Mouse (Mus musculus) midbrain, embryonic 13.5 days (tissue): ENCODE results near the gene Gm21789. TPM values are rescaled to one million over a fixed set of nuclear protein-coding genes. Genes with fewer than 3 reads are reported as not detected.
"Not testable (repeated sequence)": the region's sequence is repeated elsewhere in the genome, so short reads cannot be mapped to it uniquely, and the experiment has no call there.

ENCODE experiments used
- ATAC-seq: fragments of 200-750 bp; cut with Nextera tagmentation; 2 replicates; pipeline ENCODE4 v1.8.0; 2017; ENCODE audit warnings: mild to moderate bottlenecking, moderate TSS enrichment, moderate library complexity
- H3K27ac ChIP-seq: fragments of 300-500 bp; sonication (generic); 2 replicates; pipeline ENCODE4 v1.5.1; 2015; ENCODE audit warnings: inconsistent platforms, mild to moderate bottlenecking, moderate library complexity
- H3K27me3 ChIP-seq: fragments of 300-500 bp; sonication (generic); 2 replicates; pipeline ENCODE4 v1.6.1; 2015; ENCODE audit warnings: mild to moderate bottlenecking, inconsistent platforms
- H3K36me3 ChIP-seq: fragments of 300-500 bp; sonication (generic); 2 replicates; pipeline ENCODE4 v1.6.1; 2015; ENCODE audit warnings: mild to moderate bottlenecking, inconsistent platforms
- H3K4me1 ChIP-seq: fragments of 300-500 bp; sonication (generic); replicated peaks from 2 replicates; pipeline ENCODE4 v1.6.1; 2015; ENCODE audit warnings: inconsistent platforms
- H3K4me2 ChIP-seq: fragments of 300-500 bp; sonication (generic); replicated peaks from 2 replicates; pipeline ENCODE4 v1.6.1; 2015; ENCODE audit warnings: moderate library complexity, mild to moderate bottlenecking, inconsistent platforms
- H3K4me3 ChIP-seq: fragments of 300-500 bp; sonication (generic); replicated peaks from 2 replicates; pipeline ENCODE4 v1.5.1; 2015; ENCODE audit warnings: mild to moderate bottlenecking, inconsistent platforms
- H3K9ac ChIP-seq: fragments of 300-500 bp; sonication (generic); replicated peaks from 2 replicates; pipeline ENCODE4 v1.6.1; 2015; ENCODE audit warnings: mild to moderate bottlenecking, inconsistent platforms
- H3K9me3 ChIP-seq: fragments of 300-500 bp; sonication (generic); 2 replicates; pipeline ENCODE4 v1.6.1; 2016; ENCODE audit warnings: mild to moderate bottlenecking, inconsistent platforms
- WGBS: fragments of 180-500 bp; shearing (Covaris S2); methylation state at CpG from one replicate; pipeline ENCODE4 v1.1.7; 2015; 5-methylcytosine and 5-hydroxymethylcytosine counted together
- polyA plus RNA-seq: library from polyadenylated mRNA; unstranded; fragments of >200 nt; fragmentation: Nextera tagmentation; extraction: Ambion mirVana; gene quantifications from 2 replicates; pipeline ENCODE4 v1.2.1, GENCODE M21; 2015

The Gm21789 gene
- not detected in 2 replicates for polyA plus RNA-seq

- not testable (repeated sequence) for H3K36me3 ChIP-seq
- WGBS: no CpG with 5 or more reads among the region's 1 CpGs
Observed at GRCm38 (mm10) chrX:32941468-32941867, at the start of gene Gm21789. Gm21789 (plus strand) TSS chrX:32941768.

GRCm38 (mm10) chrX:32894325-32894724, 47.2 kb upstream of the Gm21789 start, which contains the start of gene Btbd35f30:
Btbd35f30 (plus strand) TSS chrX:32894625.
- H3K36me3 ChIP-seq, H3K27me3 ChIP-seq, H3K9me3 ChIP-seq, H3K4me2 ChIP-seq, ATAC-seq, H3K9ac ChIP-seq, H3K4me1 ChIP-seq, H3K27ac ChIP-seq, H3K4me3 ChIP-seq: not testable (repeated sequence)
- WGBS: no CpG with 5 or more reads among the region's 4 CpGs

More at GRCm38 (mm10) chrX:32941468-32941867, at the start of gene Gm21789:
- ATAC-seq, H3K4me3 ChIP-seq, H3K9ac ChIP-seq, H3K27ac ChIP-seq, H3K4me2 ChIP-seq, H3K9me3 ChIP-seq, H3K27me3 ChIP-seq, H3K4me1 ChIP-seq: not testable (repeated sequence)

GRCm38 (mm10) chrX:32973597-32973996, 32.0 kb downstream of the Gm21789 start, which contains the start of gene Btbd35f5:
Btbd35f5 (plus strand) TSS chrX:32973897.
- no CpG with 5 or more reads among the region's 3 CpGs for WGBS
- not testable (repeated sequence) for H3K4me1 ChIP-seq, H3K27me3 ChIP-seq, H3K9ac ChIP-seq, H3K27ac ChIP-seq, H3K9me3 ChIP-seq, H3K4me2 ChIP-seq, ATAC-seq, H3K4me3 ChIP-seq, H3K36me3 ChIP-seq

Other genes with a start within 250 kb of the Gm21789 start
- not detected in 2 replicates for gene Btbd35f21, start 215.7 kb upstream of the Gm21789 start, polyA plus RNA-seq
- gene Btbd35f30, start 47.1 kb upstream of the Gm21789 start, polyA plus RNA-seq: not detected in 2 replicates
- not detected in 2 replicates for gene Btbd35f5, start 32.1 kb downstream of the Gm21789 start, polyA plus RNA-seq